Mouse (Mus musculus) liver, postnatal 0 days (tissue): ENCODE measurements around the gene Gpt2. TPM values are rescaled to one million over a fixed set of nuclear protein-coding genes. Genes with fewer than 3 reads are reported as not detected.

Source experiments
- ATAC-seq: fragments of 200-750 bp; cut with Nextera tagmentation; 2 replicates; pipeline ENCODE4 v1.8.0; 2017; ENCODE audit warnings: mild to moderate bottlenecking, moderate library complexity
- DNase-seq: peaks from one replicate; pipeline ENCODE4 v3.0.0-alpha.2; 2016
- H3K27ac ChIP-seq: fragments of 300-500 bp; sonication (generic); 2 replicates; pipeline ENCODE4 v1.5.1; 2014; ENCODE audit warnings: antibody characterized with exemption, moderate library complexity, mild to moderate bottlenecking, low read depth
- H3K27me3 ChIP-seq: fragments of 300-500 bp; sonication (generic); 2 replicates; pipeline ENCODE4 v1.6.1; 2014; ENCODE audit warnings: low read length, control low read depth, mixed read lengths; ENCODE audit not compliant: insufficient read depth
- H3K36me3 ChIP-seq: fragments of 300-500 bp; sonication (generic); replicated peaks from 2 replicates; pipeline ENCODE4 v1.6.1; 2014; ENCODE audit warnings: mild to moderate bottlenecking, control low read depth, low read length, moderate library complexity, mixed read lengths; ENCODE audit not compliant: insufficient read depth
- H3K4me1 ChIP-seq: fragments of 300-500 bp; sonication (generic); 2 replicates; pipeline ENCODE4 v1.6.1; 2014; ENCODE audit warnings: antibody characterized with exemption, mild to moderate bottlenecking, control low read depth; ENCODE audit not compliant: insufficient read depth
- H3K4me2 ChIP-seq: fragments of 300-500 bp; sonication (generic); 2 replicates; pipeline ENCODE4 v1.6.1; 2014; ENCODE audit warnings: low read depth, mild to moderate bottlenecking, low read length, moderate library complexity, mixed read lengths
- H3K4me3 ChIP-seq: fragments of 300-500 bp; sonication (generic); 2 replicates; pipeline ENCODE4 v1.5.1; 2014; ENCODE audit warnings: low read depth, low read length
- H3K9ac ChIP-seq: fragments of 300-500 bp; sonication (generic); replicated peaks from 2 replicates; pipeline ENCODE4 v1.6.1; 2014; ENCODE audit warnings: mild to moderate bottlenecking, moderate library complexity
- H3K9me3 ChIP-seq: fragments of 300-500 bp; sonication (generic); 2 replicates; pipeline ENCODE4 v1.6.1; 2016; ENCODE audit warnings: mild to moderate bottlenecking, control low read depth, low read length, mixed read lengths
- CTCF ChIP-seq: sonication (generic); IDR thresholded peaks from 2 replicates; pipeline ENCODE4 v1.5.1; 2016; ENCODE audit warnings: antibody characterized with exemption, low read depth
- EP300 ChIP-seq: IDR thresholded peaks from 2 replicates; pipeline ENCODE4 v1.6.1; 2016; ENCODE audit warnings: antibody characterized with exemption, low read depth, mild to moderate bottlenecking
- WGBS: fragments of 180-500 bp; shearing (Covaris S2); extraction: QIAGEN DNeasy Blood & Tissue Kit; methylation state at CpG from one replicate; pipeline ENCODE4 v1.1.7; 2014; ENCODE audit not compliant: insufficient replicate concordance; 5-methylcytosine and 5-hydroxymethylcytosine counted together
- polyA plus RNA-seq: library from polyadenylated mRNA; unstranded; fragments of >200 nt; fragmentation: Nextera tagmentation; extraction: Ambion mirVana; gene quantifications from 2 replicates; pipeline ENCODE4 v1.2.1, GENCODE M21; 2015

Gpt2 gene
- polyA plus RNA-seq, 1 experiment from 2014 or later, result 14.4 TPM

DNA sequence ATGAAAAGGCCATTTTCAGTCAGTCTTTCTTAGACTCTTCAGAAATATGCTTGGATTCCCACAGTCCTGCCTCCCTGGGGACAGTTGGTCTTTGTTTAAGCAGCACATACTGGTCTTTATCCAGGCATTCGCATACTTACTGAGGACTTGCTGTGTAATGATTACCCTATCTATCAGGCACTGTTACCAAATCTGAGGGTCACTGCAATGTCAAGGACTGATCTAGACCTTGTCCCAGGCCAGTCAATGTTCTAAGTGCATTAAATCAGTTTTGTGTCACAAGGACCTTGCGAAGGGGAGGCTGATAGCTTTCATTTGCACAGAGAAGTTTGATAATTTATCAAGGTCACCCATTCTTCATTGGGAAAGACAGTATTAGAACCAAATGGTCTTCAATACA, 14.0 kb upstream of the Gpt2 start:
- Histone ChIP-seq H3K4me2 (no peak overlapping the region), H3K36me3 (no peaks in the 10 kb centered on the region), H3K27ac (peak overlapping the region; percentile 75), H3K27me3 (no peaks in the 10 kb centered on the region), H3K4me3 (no peak overlapping the region), H3K9ac (no peak overlapping the region), H3K9me3 (no peaks in the 10 kb centered on the region), H3K4me1 (peaks cover 8% of the 10 kb centered on the region; the same call in 1 of the 2 replicates)
- ATAC-seq, result peak; percentile 78
- TF ChIP-seq CTCF, result no peak
- peak; percentile 40; the same call in 1 of the 2 replicates for TF ChIP-seq EP300
- WGBS, result 59% methylated on average over 2 of the region's 2 CpGs
- DNase-seq, result no peak

DNA sequence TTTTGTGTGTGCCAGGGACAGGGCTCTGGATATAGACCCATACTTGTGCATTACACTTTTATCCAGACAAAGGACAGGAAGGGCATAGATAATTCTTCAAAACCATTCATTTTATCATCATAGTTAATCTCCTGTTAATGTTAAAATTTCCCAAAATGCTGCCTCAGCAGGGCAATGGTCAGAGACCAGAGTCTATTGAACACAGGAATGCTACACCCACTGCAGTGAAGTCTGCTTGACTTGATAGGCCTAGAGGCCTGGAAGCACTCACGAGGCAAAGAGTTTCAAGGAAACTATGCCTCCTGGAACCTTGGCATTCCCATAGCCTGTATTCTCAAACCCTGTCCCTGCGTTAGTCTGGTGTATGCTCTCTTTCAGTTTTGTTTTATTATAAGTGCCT, 12.7 kb upstream of the Gpt2 start:
- Histone ChIP-seq H3K4me3 (no peak overlapping the region), H3K9me3 (no peaks in the 10 kb centered on the region), H3K27ac (no peak overlapping the region), H3K4me2 (no peak overlapping the region), H3K4me1 (peaks cover 8% of the 10 kb centered on the region; the same call in 1 of the 2 replicates), H3K9ac (no peak overlapping the region), H3K27me3 (no peaks in the 10 kb centered on the region), H3K36me3 (no peaks in the 10 kb centered on the region)
- WGBS, result 77% methylated on average over 2 of the region's 2 CpGs
- TF ChIP-seq EP300, result no peak
- TF ChIP-seq CTCF, result no peak
- no peak for DNase-seq
- ATAC-seq, result no peak

DNA sequence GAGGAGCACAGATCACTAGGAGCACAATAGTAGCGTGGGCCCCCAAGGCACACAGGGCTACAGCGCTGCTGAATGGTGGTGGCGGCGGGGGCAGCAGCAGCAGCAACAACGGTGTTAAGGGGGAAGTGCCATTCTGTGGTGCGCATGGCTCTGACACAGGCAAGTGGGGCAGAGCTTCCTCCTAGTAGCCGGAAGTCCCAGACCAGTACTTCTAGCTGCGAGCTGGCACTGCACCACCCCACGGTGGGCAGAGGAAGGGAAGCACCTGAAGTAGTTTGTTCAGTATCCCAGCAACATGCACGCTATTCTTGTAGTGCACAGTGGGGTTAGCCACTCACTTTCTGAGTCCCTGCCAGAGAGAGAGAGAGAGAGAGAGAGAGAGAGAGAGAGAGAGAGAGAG, 10.5 kb upstream of the Gpt2 start:
- Histone ChIP-seq H3K27me3 (no peaks in the 10 kb centered on the region), H3K9me3 (no peaks in the 10 kb centered on the region), H3K4me1 (peaks cover 6% of the 10 kb centered on the region; the same call in 1 of the 2 replicates), H3K4me2 (peak overlapping the region; percentile 55), H3K36me3 (no peaks in the 10 kb centered on the region), H3K9ac (no peak overlapping the region), H3K4me3 (no peak overlapping the region), H3K27ac (0 out of 2 replicates have a peak overlapping the region, but pooled peaks have one; percentile 39)
- ATAC-seq, result peak; percentile 17; the same call in 1 of the 2 replicates
- 23% methylated on average over 10 of the region's 10 CpGs for WGBS
- DNase-seq, result peak; percentile 51
- TF ChIP-seq EP300 (no peak), CTCF (peak; percentile 22; the same call in 1 of the 2 replicates)

DNA sequence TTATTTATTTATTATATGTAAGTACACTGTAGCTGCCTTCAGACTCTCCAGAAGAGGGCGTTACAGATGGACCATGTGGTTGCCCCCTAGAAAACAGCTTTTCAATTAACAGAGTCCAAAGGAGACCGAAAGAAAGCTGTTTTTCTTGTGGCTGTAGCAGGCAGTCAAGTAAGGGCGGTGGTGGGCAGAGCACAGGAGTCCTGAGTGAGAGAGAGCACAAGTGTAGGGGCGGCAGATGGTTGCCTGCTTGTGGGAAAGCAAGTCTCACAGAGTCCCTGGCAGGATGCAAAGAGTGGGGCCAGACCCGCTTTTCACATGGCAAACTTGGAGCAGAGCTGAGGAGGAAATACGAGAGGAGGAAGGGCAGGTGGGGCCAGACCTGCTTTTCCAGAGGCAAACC, 9.9 kb upstream of the Gpt2 start:
- WGBS, result 72% methylated on average over 6 of the region's 6 CpGs
- ATAC-seq (no peak), DNase-seq (no peak)

DNA sequence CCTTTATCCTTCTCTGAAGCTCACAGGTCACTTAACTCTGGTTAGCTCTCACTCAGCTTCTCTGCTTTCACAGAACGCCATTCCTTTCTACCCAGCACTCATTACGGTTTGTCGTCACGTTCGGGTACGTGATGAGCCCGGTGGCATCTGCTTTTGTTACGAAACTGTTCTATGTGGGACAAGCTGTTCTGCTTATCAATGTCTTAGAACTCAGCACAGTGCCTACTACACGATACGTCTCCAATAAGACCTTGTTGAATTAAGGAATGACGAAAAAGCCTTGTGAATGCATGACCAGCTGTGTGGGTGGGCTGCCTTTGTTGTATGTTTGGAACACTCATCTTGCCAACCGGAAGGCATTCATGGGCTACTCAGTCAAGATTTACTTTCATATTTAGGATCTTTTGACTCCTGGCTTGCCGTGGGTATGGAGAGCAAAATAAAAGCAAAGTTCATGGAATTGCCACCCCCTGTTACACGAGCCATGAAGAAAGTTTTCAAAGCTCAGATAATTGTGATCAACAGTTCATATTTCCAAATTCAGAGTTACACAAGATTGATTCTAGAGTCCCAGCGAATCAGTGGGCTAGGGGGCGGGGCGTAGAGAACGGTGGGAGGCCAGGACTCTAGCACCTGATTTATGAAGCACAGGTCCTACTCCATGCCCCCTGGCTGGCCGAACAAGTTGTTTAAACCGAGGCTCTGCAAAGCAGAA, 4.3 kb upstream of the Gpt2 start:
- peaks cover 6% of the 10 kb centered on the region for H3K4me1 ChIP-seq
- no peaks in the 10 kb centered on the region for H3K36me3 ChIP-seq
- no peak overlapping the region for H3K4me2 ChIP-seq
- no peaks in the 10 kb centered on the region for H3K9me3 ChIP-seq
- no peak overlapping the region for H3K9ac ChIP-seq
- peak overlapping the region; percentile 24; the same call in 1 of the 2 replicates for H3K27ac ChIP-seq
- TF ChIP-seq EP300 (no peak; the same call in none of the 2 replicates), CTCF (no peak)
- ATAC-seq, result peak; percentile 63
- no peak overlapping the region for H3K4me3 ChIP-seq
- 63% methylated on average over 20 of the region's 20 CpGs for WGBS
- DNase-seq, result peak; percentile 43
- H3K27me3 ChIP-seq, result no peaks in the 10 kb centered on the region

More for the DNA sequence above, 9.9 kb upstream of the Gpt2 start:
- H3K4me3 ChIP-seq, result no peak overlapping the region
- H3K9me3 ChIP-seq, result no peaks in the 10 kb centered on the region
- H3K4me2 ChIP-seq, result no peak overlapping the region
- no peaks in the 10 kb centered on the region for H3K27me3 ChIP-seq
- peaks cover 6% of the 10 kb centered on the region; the same call in 1 of the 2 replicates for H3K4me1 ChIP-seq
- no peak for TF ChIP-seq EP300
- no peak for TF ChIP-seq CTCF
- no peak overlapping the region for H3K27ac ChIP-seq
- no peak overlapping the region for H3K9ac ChIP-seq
- no peaks in the 10 kb centered on the region for H3K36me3 ChIP-seq

DNA sequence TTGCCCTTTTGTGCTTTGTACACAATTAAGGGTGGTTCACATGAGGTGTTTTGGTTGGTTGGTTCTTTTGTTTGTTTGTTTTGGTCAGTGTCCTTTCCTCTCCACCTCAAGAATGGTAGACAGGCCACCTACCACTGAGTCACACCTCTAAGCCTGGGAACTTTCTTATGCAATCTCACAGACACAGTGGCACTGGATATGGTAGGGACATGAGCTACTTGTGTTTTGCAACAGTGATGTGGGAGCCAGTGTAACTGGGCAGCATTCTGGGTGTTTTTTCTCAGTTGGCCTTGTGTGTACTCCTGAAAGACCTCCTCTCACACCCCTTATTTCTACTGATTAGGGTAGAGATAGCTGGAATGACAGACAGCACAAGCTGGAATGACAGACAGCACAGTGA, 3.7 kb upstream of the Gpt2 start:
- H3K36me3 ChIP-seq, result no peaks in the 10 kb centered on the region
- H3K4me1 ChIP-seq, result peaks cover 6% of the 10 kb centered on the region
- no peaks in the 10 kb centered on the region for H3K9me3 ChIP-seq
- DNase-seq (no peak), ATAC-seq (peak; percentile 57)
- no peak overlapping the region for H3K4me3 ChIP-seq
- H3K9ac ChIP-seq, result no peak overlapping the region
- no peaks in the 10 kb centered on the region for H3K27me3 ChIP-seq
- peak overlapping the region; percentile 39; the same call in 1 of the 2 replicates for H3K27ac ChIP-seq
- no peak overlapping the region for H3K4me2 ChIP-seq
- TF ChIP-seq EP300 (peak; percentile 30; the same call in 1 of the 2 replicates), CTCF (no peak)
